Mouse (Mus musculus) MEL (cell line): ENCODE measurements around the gene Eef2. TPM values are rescaled to one million over a fixed set of nuclear protein-coding genes. Genes with fewer than 3 reads are reported as not detected.

Experiments
- DNase-seq: peaks from one replicate; pipeline ENCODE4 v3.0.0; 2011; ENCODE audit warnings: low read depth, low spot score
- H3K27ac ChIP-seq: 2 replicates; pipeline ENCODE4 v1.5.1; 2012; ENCODE audit warnings: low read depth, mild to moderate bottlenecking, control low read depth, low read length, moderate library complexity; ENCODE audit not compliant: control insufficient read depth
- H3K27me3 ChIP-seq, 2 experiments: fragments of 150-350 bp in 1 of 2; sonication (generic) in 1 of 2; 2 replicates each; pipeline ENCODE4 v1.6.1; 2012; ENCODE audit warnings: low read length in 2 of 2, mild to moderate bottlenecking in 2 of 2, improper control_type of control experiment in 1 of 2, moderate library complexity in 1 of 2; ENCODE audit not compliant: insufficient read depth in 2 of 2, control insufficient read depth in 1 of 2
- H3K36me3 ChIP-seq, 2 experiments: 2 replicates each; pipeline ENCODE4 v1.6.1; 2012 to 2014; ENCODE audit warnings: low read length in 2 of 2, improper control_type of control experiment in 1 of 2, inconsistent platforms in 1 of 2, mild to moderate bottlenecking in 1 of 2; ENCODE audit not compliant: insufficient read depth in 2 of 2, control insufficient read depth in 1 of 2
- H3K4me1 ChIP-seq, 2 experiments: fragments of 150-350 bp in 1 of 2; sonication (generic) in 1 of 2; 2 replicates each; pipeline ENCODE4 v1.6.1; 2012; ENCODE audit warnings: low read length in 2 of 2, improper control_type of control experiment in 1 of 2, mild to moderate bottlenecking in 1 of 2; ENCODE audit not compliant: insufficient read depth in 2 of 2, control insufficient read depth in 1 of 2
- H3K4me3 ChIP-seq, 2 experiments: fragments of 150-350 bp in 1 of 2; sonication (generic) in 1 of 2; 2 replicates each; pipeline ENCODE4 v1.5.1; 2012; ENCODE audit warnings: low read depth in 2 of 2, low read length in 2 of 2, mild to moderate bottlenecking in 2 of 2, moderate library complexity in 2 of 2, control low read depth in 1 of 2, improper control_type of control experiment in 1 of 2; ENCODE audit not compliant: control insufficient read depth in 1 of 2, insufficient read depth in 1 of 2
- H3K79me2 ChIP-seq: 2 replicates; pipeline ENCODE4 v1.6.1; 2012; ENCODE audit warnings: mild to moderate bottlenecking, low read length, moderate library complexity; ENCODE audit not compliant: control insufficient read depth, poor library complexity, insufficient read depth
- H3K9ac ChIP-seq: 2 replicates; pipeline ENCODE4 v1.6.1; 2012; ENCODE audit warnings: low read depth, mild to moderate bottlenecking, control low read depth, low read length, moderate library complexity; ENCODE audit not compliant: control insufficient read depth, poor library complexity, severe bottlenecking
- H3K9me3 ChIP-seq: fragments of 150-350 bp; sonication (generic); replicated peaks from 2 replicates; pipeline ENCODE4 v1.6.1; 2012; ENCODE audit warnings: mild to moderate bottlenecking, low read length, improper control_type of control experiment, moderate library complexity; ENCODE audit not compliant: insufficient read depth
- CHD1 ChIP-seq: IDR thresholded peaks from 2 replicates; pipeline ENCODE4 v1.6.1; 2012; ENCODE audit warnings: low read depth, mild to moderate bottlenecking, inconsistent platforms, low read length, improper control_type of control experiment
- CHD2 ChIP-seq: IDR thresholded peaks from 2 replicates; pipeline ENCODE4 v1.6.1; 2011; ENCODE audit warnings: low read length, improper control_type of control experiment
- CTCF ChIP-seq, 3 experiments: IDR thresholded peaks in 2 of 3; conservative IDR thresholded peaks in 1 of 3; 2 replicates each; pipeline ENCODE4 v1.5.1; 2011 to 2012; ENCODE audit warnings: low read length in 3 of 3, low read depth in 2 of 3, mild to moderate bottlenecking in 2 of 3, improper control_type of control experiment in 1 of 3, inconsistent platforms in 1 of 3, mixed read lengths in 1 of 3, moderate library complexity in 1 of 3; ENCODE audit not compliant: control insufficient read depth in 1 of 3, insufficient read depth in 1 of 3, poor library complexity in 1 of 3, severe bottlenecking in 1 of 3
- GABPA ChIP-seq: IDR thresholded peaks from 2 replicates; pipeline ENCODE4 v1.6.1; 2012; ENCODE audit warnings: low read depth, mild to moderate bottlenecking, inconsistent platforms, low read length, improper control_type of control experiment, moderate library complexity
- GATA1 ChIP-seq: IDR thresholded peaks from 2 replicates; pipeline ENCODE4 v1.6.1; 2011; ENCODE audit warnings: low read depth, low read length, improper control_type of control experiment
- HCFC1 ChIP-seq: IDR thresholded peaks from 2 replicates; pipeline ENCODE4 v1.6.1; 2012; ENCODE audit warnings: low read depth, mild to moderate bottlenecking, inconsistent platforms, low read length, improper control_type of control experiment, moderate library complexity
- KAT2A ChIP-seq: conservative IDR thresholded peaks from 2 replicates; pipeline ENCODE4 v1.6.1; 2012; ENCODE audit warnings: low read depth, low read length, improper control_type of control experiment, inconsistent platforms
- MAZ ChIP-seq: IDR thresholded peaks from 2 replicates; pipeline ENCODE4 v1.6.1; 2012; ENCODE audit warnings: low read depth, mild to moderate bottlenecking, inconsistent platforms, low read length, improper control_type of control experiment
- MYC ChIP-seq: IDR thresholded peaks from 2 replicates; pipeline ENCODE4 v1.6.1; 2011; ENCODE audit warnings: low read depth, mild to moderate bottlenecking, low read length, improper control_type of control experiment, moderate library complexity
- NELFE ChIP-seq: IDR thresholded peaks from 2 replicates; pipeline ENCODE4 v1.6.1; 2011; ENCODE audit warnings: low read depth, low read length, improper control_type of control experiment
- POLR2A ChIP-seq, 2 experiments: IDR thresholded peaks; 2 replicates each; pipeline ENCODE4 v1.6.1; 2011 to 2012; ENCODE audit warnings: low read length in 2 of 2, mild to moderate bottlenecking in 2 of 2, control low read depth in 1 of 2, improper control_type of control experiment in 1 of 2, low read depth in 1 of 2, moderate library complexity in 1 of 2; ENCODE audit not compliant: control insufficient read depth in 1 of 2, insufficient read depth in 1 of 2, poor library complexity in 1 of 2
- POLR2AphosphoS2 ChIP-seq: IDR thresholded peaks from 2 replicates; pipeline ENCODE4 v1.6.1; 2011; ENCODE audit warnings: low read length, improper control_type of control experiment
- POLR2AphosphoS5 ChIP-seq: IDR thresholded peaks from 2 replicates; pipeline ENCODE4 v1.6.1; 2012; ENCODE audit warnings: low read depth, borderline replicate concordance, mild to moderate bottlenecking, inconsistent platforms, low read length, moderate library complexity, mixed read lengths
- SIN3A ChIP-seq: IDR thresholded peaks from 2 replicates; pipeline ENCODE4 v1.6.1; 2012; ENCODE audit warnings: low read length, improper control_type of control experiment, inconsistent platforms
- TAL1 ChIP-seq: IDR thresholded peaks from 2 replicates; pipeline ENCODE4 v1.6.1; 2012; ENCODE audit warnings: mild to moderate bottlenecking, inconsistent platforms, low read length, moderate library complexity, mixed read lengths
- TBP ChIP-seq: IDR thresholded peaks from 2 replicates; pipeline ENCODE4 v1.8.0; 2011; ENCODE audit warnings: low read depth, low read length, improper control_type of control experiment
- TCF12 ChIP-seq: IDR thresholded peaks from 2 replicates; pipeline ENCODE4 v1.6.1; 2014; ENCODE audit warnings: low read depth, mild to moderate bottlenecking, inconsistent platforms, low read length, improper control_type of control experiment, moderate library complexity
- UBTF ChIP-seq: IDR thresholded peaks from 2 replicates; pipeline ENCODE4 v1.6.1; 2012; ENCODE audit warnings: low read depth, mild to moderate bottlenecking, inconsistent platforms, low read length, improper control_type of control experiment, moderate library complexity, borderline replicate concordance; ENCODE audit not compliant: insufficient read depth
- USF1 ChIP-seq: IDR thresholded peaks from 2 replicates; pipeline ENCODE4 v1.6.1; 2014; ENCODE audit warnings: low read depth, mild to moderate bottlenecking, inconsistent platforms, low read length, improper control_type of control experiment, moderate library complexity
- USF2 ChIP-seq, 2 experiments: IDR thresholded peaks; 2 replicates each; pipeline ENCODE4 v1.6.1; 2011 to 2012; ENCODE audit warnings: improper control_type of control experiment in 2 of 2, low read length in 2 of 2, borderline replicate concordance in 1 of 2, inconsistent platforms in 1 of 2, low read depth in 1 of 2, mild to moderate bottlenecking in 1 of 2; ENCODE audit not compliant: insufficient read depth in 1 of 2
- ZMIZ1 ChIP-seq: IDR thresholded peaks from 2 replicates; pipeline ENCODE4 v1.6.1; 2012; ENCODE audit warnings: low read depth, mild to moderate bottlenecking, inconsistent platforms, low read length, improper control_type of control experiment, moderate library complexity
- ZNF384 ChIP-seq: IDR thresholded peaks from 2 replicates; pipeline ENCODE4 v1.6.1; 2012; ENCODE audit warnings: low read depth, mild to moderate bottlenecking, inconsistent platforms, low read length, improper control_type of control experiment
- polyA plus RNA-seq, 2 experiments: library from polyadenylated mRNA; stranded (reverse) in 1 of 2; unstranded in 1 of 2; fragments of >175 nt in 1 of 2; fragments of >200 nt in 1 of 2; gene quantifications; 2 replicates each; pipeline versions ENCODE4 v1.2.1 to v1.2.4; 2012; ENCODE audit warnings: low replicate concordance in 2 of 2, low read depth in 1 of 2; ENCODE audit not compliant: insufficient read length in 2 of 2, insufficient read depth in 1 of 2, missing spikeins in 1 of 2
- total RNA-seq: library from RNA; depleted of rRNA; stranded (reverse); fragments of 300-350 nt; gene quantifications from 2 replicates; pipeline ENCODE4 v1.2.3, GENCODE M21; 2012

Gene Eef2
- total and polyA plus RNA-seq, 3 experiments = 2,863 to 4,586 (median 3,442) TPM

DNA sequence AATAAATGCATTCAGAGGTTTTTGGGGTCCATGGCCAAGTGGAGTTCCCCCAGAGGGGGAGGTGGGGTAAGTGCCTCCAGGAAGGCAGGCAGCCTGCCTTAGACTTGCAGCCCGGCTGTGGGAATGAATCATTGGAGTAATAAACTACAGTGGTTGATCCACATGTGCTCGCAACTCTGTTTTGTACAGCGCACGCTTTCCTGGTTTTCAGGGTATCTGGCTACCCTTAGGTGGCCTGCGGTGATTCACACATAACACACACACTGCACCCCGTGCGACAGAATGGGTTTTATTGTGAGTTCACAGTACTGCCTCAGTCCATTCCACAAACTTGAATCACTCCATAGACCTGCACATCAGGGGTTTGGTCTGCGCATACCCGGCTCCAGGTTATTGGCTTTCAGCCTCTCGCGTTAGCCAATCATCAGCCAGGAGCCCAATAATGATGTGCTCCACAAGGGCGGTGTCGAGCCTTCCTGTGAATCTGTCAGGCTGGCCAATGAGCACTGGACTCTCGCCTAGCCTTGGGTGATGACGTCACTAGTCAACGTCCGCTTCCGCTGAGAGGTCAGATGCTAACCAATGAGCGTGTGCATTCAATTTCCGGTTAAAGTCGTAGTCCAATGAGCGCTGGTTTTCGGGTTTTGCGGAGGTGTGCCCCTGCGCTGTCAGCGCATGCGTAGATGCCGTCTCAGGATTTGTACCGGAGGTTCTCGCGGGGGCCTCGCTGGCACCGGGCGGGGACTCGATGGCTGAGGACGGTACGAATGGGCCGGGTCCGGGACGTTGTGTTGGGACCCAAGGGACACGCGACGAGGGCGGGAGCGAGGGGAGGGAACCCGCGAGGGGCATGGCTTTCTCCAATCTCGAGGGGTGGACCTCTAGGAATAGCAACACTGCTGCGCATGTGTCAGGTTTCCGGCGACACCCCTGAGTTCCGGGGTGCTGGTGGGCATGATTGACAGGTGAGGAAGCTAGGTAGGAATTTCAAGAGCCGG, 6.2 kb downstream of the Eef2 start, which contains the start of gene Dapk3 (continued):
- TF ChIP-seq USF2 (IDR thresholded peaks at IDR 0.05; ENCODE audit: borderline replicate concordance in 1 of 2, insufficient read depth in 1 of 2, low read depth in 1 of 2, low read length in 2 of 2) = no peak
- peak; percentile 61; the same call in 1 of the 2 replicates for TF ChIP-seq MYC
- TF ChIP-seq MAZ = no peak
- TF ChIP-seq ZMIZ1 = peak; percentile 97

DNA sequence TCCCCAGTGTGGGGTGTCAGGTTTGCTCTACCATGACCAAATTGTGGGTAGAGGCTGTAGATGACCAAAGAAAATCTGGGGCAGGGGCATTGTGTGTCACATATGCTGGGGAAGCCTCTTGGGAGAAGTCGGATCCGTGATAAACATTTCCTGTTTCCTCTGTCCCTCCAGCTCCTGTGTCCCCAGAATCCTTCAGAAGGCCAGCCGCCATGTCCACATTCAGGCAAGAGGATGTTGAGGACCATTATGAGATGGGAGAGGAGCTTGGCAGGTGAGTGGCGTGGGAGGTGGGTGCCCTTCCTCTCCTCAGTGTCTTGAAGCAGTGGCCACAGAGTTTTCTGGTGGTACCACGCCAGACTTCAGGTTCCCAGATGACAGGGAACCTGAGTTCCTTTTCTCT, 7.4 kb downstream of the Eef2 start, which contains the start of gene 4930442H23Rik:
4930442H23Rik (minus strand) TSS at position 45 of the 400 bp plus-strand sequence.
- peak; percentile 23 for DNase-seq
- H3K4me3 ChIP-seq = peak within 1 kb of the TSS; percentile 58 to 82
- H3K9me3 ChIP-seq = no peaks in the 10 kb centered on the region
- H3K9ac ChIP-seq = peak within 1 kb of the TSS; percentile 86
- H3K27ac ChIP-seq = peak within 1 kb of the TSS; percentile 89
- TF ChIP-seq TBP (no peak), POLR2AphosphoS2 (no peak), CHD1 (no peak), SIN3A (no peak), GABPA (no peak), KAT2A (no peak), ZMIZ1 (no peak), MYC (no peak), GATA1 (no peak), NELFE (no peak), POLR2A (IDR thresholded peaks at IDR 0.05; ENCODE audit: control insufficient read depth in 1 of 2, insufficient read depth in 1 of 2, low read depth in 1 of 2, low read length in 2 of 2, poor library complexity in 1 of 2) (no peak), ZNF384 (no peak), CHD2 (no peak), CTCF (IDR thresholded peaks at IDR 0.05 in 2 of 3, conservative IDR thresholded peaks at IDR 0.05 in 1 of 3; ENCODE audit: control insufficient read depth in 1 of 3, insufficient read depth in 1 of 3, low read depth in 2 of 3, low read length in 3 of 3, poor library complexity in 1 of 3, severe bottlenecking in 1 of 3) (no peak), TAL1 (no peak), UBTF (no peak), USF1 (no peak), TCF12 (no peak), HCFC1 (no peak), POLR2AphosphoS5 (no peak)
- H3K79me2 ChIP-seq = peaks cover 21% of the 10 kb centered on the region
- no peaks in the 10 kb centered on the region for H3K27me3 ChIP-seq
- peaks cover 0 to 12% of the 10 kb centered on the region in 2 experiments; a peak in 2 of 4 replicates for H3K4me1 ChIP-seq
- H3K36me3 ChIP-seq = peaks cover 1 to 5% of the 10 kb centered on the region in 2 experiments; a peak in 3 of 4 replicates
